Mouse (Mus musculus): ENCODE results near the gene Mrpl33. TPM values are rescaled to one million over a fixed set of nuclear protein-coding genes. Genes with fewer than 3 reads are reported as not detected.
"Not testable (repeated sequence)": the region's sequence is repeated elsewhere in the genome, so short reads cannot be mapped to it uniquely, and the experiment has no call there.

Gene Mrpl33
- polyA plus RNA-seq, 1 experiment from 2014 or later = 254 TPM

GRCm38 (mm10) chr5:31628555-31628954 lies 31.8 kb downstream of the Mrpl33 start:
- no peak overlapping the region for H3K4me3 ChIP-seq
- H3K9me3 ChIP-seq (replicated peaks) = no peaks in the 10 kb centered on the region
- WGBS = 94% methylated on average over 8 of the region's 8 CpGs
- H3K27ac ChIP-seq = peak overlapping the region; percentile 71
- no peak for DNase-seq (ENCODE audit: low spot score)
- no peaks in the 10 kb centered on the region for H3K27me3 ChIP-seq (ENCODE audit: low read depth, poor library complexity, severe bottlenecking)
- H3K4me1 ChIP-seq = peaks cover 23% of the 10 kb centered on the region
- H3K36me3 ChIP-seq = peaks cover 32% of the 10 kb centered on the region

GRCm38 (mm10) chr5:31630064-31630463 lies 33.3 kb downstream of the Mrpl33 start:
- WGBS = 67% methylated on average over 5 of the region's 5 CpGs
- peaks cover 23% of the 10 kb centered on the region for H3K4me1 ChIP-seq
- H3K27ac ChIP-seq = no peak overlapping the region
- no peaks in the 10 kb centered on the region for H3K9me3 ChIP-seq (replicated peaks)
- H3K27me3 ChIP-seq (ENCODE audit: low read depth, poor library complexity, severe bottlenecking) = no peaks in the 10 kb centered on the region
- peak; percentile 33 for DNase-seq (ENCODE audit: low spot score)
- peaks cover 24% of the 10 kb centered on the region for H3K36me3 ChIP-seq
- no peak overlapping the region for H3K4me3 ChIP-seq

GRCm38 (mm10) chr5:31631169-31631568 lies 34.4 kb downstream of the Mrpl33 start:
- H3K27ac ChIP-seq; H3K27me3 ChIP-seq (ENCODE audit: low read depth, poor library complexity, severe bottlenecking); H3K4me3 ChIP-seq; DNase-seq (ENCODE audit: low spot score); H3K9me3 ChIP-seq (replicated peaks): not testable (repeated sequence)
- H3K4me1 ChIP-seq = peaks cover 23% of the 10 kb centered on the region
- H3K36me3 ChIP-seq = peaks cover 19% of the 10 kb centered on the region
- 97% methylated on average over 4 of the region's 4 CpGs for WGBS

GRCm38 (mm10) chr5:31634161-31634560 lies 37.4 kb downstream of the Mrpl33 start:
- WGBS = 62% methylated on average over 4 of the region's 4 CpGs
- H3K36me3 ChIP-seq = peaks cover 11% of the 10 kb centered on the region
- H3K27ac ChIP-seq = no peak overlapping the region
- no peak overlapping the region for H3K4me3 ChIP-seq
- H3K9me3 ChIP-seq (replicated peaks) = no peaks in the 10 kb centered on the region
- peaks cover 7% of the 10 kb centered on the region; the same call in 1 of the 2 replicates for H3K4me1 ChIP-seq
- H3K27me3 ChIP-seq (ENCODE audit: low read depth, poor library complexity, severe bottlenecking) = no peaks in the 10 kb centered on the region
- no peak for DNase-seq (ENCODE audit: low spot score)

DNA sequence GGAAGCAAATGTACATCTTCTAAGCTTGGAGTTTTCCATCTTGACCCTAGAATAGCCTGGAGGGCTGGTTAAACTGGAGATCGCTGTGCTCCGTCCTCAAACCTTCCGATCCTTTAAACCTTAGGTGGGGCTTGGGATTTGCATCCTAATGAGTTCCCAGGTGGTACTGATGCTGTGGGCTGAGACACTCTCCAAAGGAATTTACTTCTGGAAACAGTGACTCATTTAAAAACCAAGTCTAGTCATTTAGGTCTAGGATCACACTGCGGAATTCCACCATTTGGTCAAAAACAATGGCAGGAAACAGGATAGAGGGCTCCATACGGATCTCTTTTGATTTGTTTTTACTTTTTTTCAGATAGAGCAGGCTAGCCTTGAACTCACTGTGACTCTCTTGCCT lies 37.9 kb downstream of the Mrpl33 start:
- no peaks in the 10 kb centered on the region for H3K9me3 ChIP-seq (replicated peaks)

GRCm38 (mm10) chr5:31636636-31637253 lies 40.0 kb downstream of the Mrpl33 start:
- WGBS = 84% methylated on average over 9 of the region's 9 CpGs
- H3K27ac ChIP-seq = no peak overlapping the region
- H3K9me3 ChIP-seq (replicated peaks) = no peaks in the 10 kb centered on the region
- H3K27me3 ChIP-seq (ENCODE audit: low read depth, poor library complexity, severe bottlenecking) = no peaks in the 10 kb centered on the region
- DNase-seq (ENCODE audit: low spot score) = no peak
- no peak overlapping the region for H3K4me3 ChIP-seq
- peaks cover 3% of the 10 kb centered on the region; the same call in 1 of the 2 replicates for H3K4me1 ChIP-seq
- H3K36me3 ChIP-seq = peaks cover 12% of the 10 kb centered on the region

More for the DNA sequence above, 37.9 kb downstream of the Mrpl33 start:
- Histone ChIP-seq H3K27me3 (ENCODE audit: low read depth, poor library complexity, severe bottlenecking) (no peaks in the 10 kb centered on the region), H3K27ac (no peak overlapping the region), H3K36me3 (peaks cover 11% of the 10 kb centered on the region), H3K4me1 (peaks cover 3% of the 10 kb centered on the region; the same call in 1 of the 2 replicates), H3K4me3 (no peak overlapping the region)
- 69% methylated on average over 5 of the region's 5 CpGs for WGBS
- DNase-seq (ENCODE audit: low spot score) = no peak

- 95% methylated on average over 2 of the region's 2 CpGs for WGBS
- peaks cover 14% of the 10 kb centered on the region for H3K36me3 ChIP-seq
Measured at GRCm38 (mm10) chr5:31640542-31640941, 43.8 kb downstream of the Mrpl33 start.

GRCm38 (mm10) chr5:31642300-31642699 lies 45.6 kb downstream of the Mrpl33 start:
- H3K27ac ChIP-seq = no peak overlapping the region
- H3K4me1 ChIP-seq = no peaks in the 10 kb centered on the region
- H3K27me3 ChIP-seq (ENCODE audit: low read depth, poor library complexity, severe bottlenecking) = no peaks in the 10 kb centered on the region
- DNase-seq (ENCODE audit: low spot score) = no peak
- 85% methylated on average over 3 of the region's 3 CpGs for WGBS
- H3K9me3 ChIP-seq (replicated peaks) = no peaks in the 10 kb centered on the region
- H3K4me3 ChIP-seq = no peak overlapping the region
- peaks cover 14% of the 10 kb centered on the region for H3K36me3 ChIP-seq

More at GRCm38 (mm10) chr5:31640542-31640941, 43.8 kb downstream of the Mrpl33 start:
- Histone ChIP-seq H3K4me1 (peaks cover 3% of the 10 kb centered on the region; the same call in 1 of the 2 replicates), H3K4me3 (no peak overlapping the region), H3K27ac (no peak overlapping the region), H3K9me3 (replicated peaks) (no peaks in the 10 kb centered on the region), H3K27me3 (ENCODE audit: low read depth, poor library complexity, severe bottlenecking) (no peaks in the 10 kb centered on the region)
- DNase-seq (ENCODE audit: low spot score) = no peak

- no peaks in the 10 kb centered on the region for H3K27me3 ChIP-seq (ENCODE audit: low read depth, poor library complexity, severe bottlenecking)
- peaks cover 14% of the 10 kb centered on the region for H3K36me3 ChIP-seq
- H3K9me3 ChIP-seq (replicated peaks) = no peaks in the 10 kb centered on the region
- WGBS = 82% methylated on average over 4 of the region's 4 CpGs
- no peak overlapping the region for H3K27ac ChIP-seq
- no peaks in the 10 kb centered on the region for H3K4me1 ChIP-seq
- no peak overlapping the region for H3K4me3 ChIP-seq
- no peak for DNase-seq (ENCODE audit: low spot score)
Measured at GRCm38 (mm10) chr5:31644272-31644671, 47.5 kb downstream of the Mrpl33 start.

- Histone ChIP-seq H3K27ac (no peak overlapping the region), H3K4me1 (no peaks in the 10 kb centered on the region), H3K9me3 (replicated peaks) (no peaks in the 10 kb centered on the region), H3K27me3 (ENCODE audit: low read depth, poor library complexity, severe bottlenecking) (no peaks in the 10 kb centered on the region), H3K4me3 (no peak overlapping the region), H3K36me3 (peaks cover 14% of the 10 kb centered on the region)
- WGBS = 92% methylated on average over 6 of the region's 6 CpGs
- DNase-seq (ENCODE audit: low spot score) = no peak
Measured at GRCm38 (mm10) chr5:31644847-31645246, 48.1 kb downstream of the Mrpl33 start.

- 93% methylated on average over 6 of the region's 6 CpGs for WGBS
Measured at GRCm38 (mm10) chr5:31645798-31646197, 49.1 kb downstream of the Mrpl33 start.

GRCm38 (mm10) chr5:31646574-31646973 lies 49.8 kb downstream of the Mrpl33 start:
- Histone ChIP-seq H3K36me3 (peaks cover 7% of the 10 kb centered on the region), H3K4me3 (no peak overlapping the region), H3K9me3 (replicated peaks) (no peaks in the 10 kb centered on the region), H3K27me3 (ENCODE audit: low read depth, poor library complexity, severe bottlenecking) (no peaks in the 10 kb centered on the region), H3K4me1 (no peaks in the 10 kb centered on the region), H3K27ac (no peak overlapping the region)
- DNase-seq (ENCODE audit: low spot score) = no peak
- WGBS = 92% methylated on average over 6 of the region's 6 CpGs

More at GRCm38 (mm10) chr5:31645798-31646197, 49.1 kb downstream of the Mrpl33 start:
- DNase-seq (ENCODE audit: low spot score) = no peak
- no peaks in the 10 kb centered on the region for H3K4me1 ChIP-seq
- peaks cover 12% of the 10 kb centered on the region for H3K36me3 ChIP-seq
- H3K27me3 ChIP-seq (ENCODE audit: low read depth, poor library complexity, severe bottlenecking) = no peaks in the 10 kb centered on the region
- no peak overlapping the region for H3K4me3 ChIP-seq
- no peak overlapping the region for H3K27ac ChIP-seq
- H3K9me3 ChIP-seq (replicated peaks) = no peaks in the 10 kb centered on the region

GRCm38 (mm10) chr5:31647327-31647726 lies 50.6 kb downstream of the Mrpl33 start:
- H3K4me3 ChIP-seq = no peak overlapping the region
- H3K4me1 ChIP-seq = no peaks in the 10 kb centered on the region
- H3K9me3 ChIP-seq (replicated peaks) = no peaks in the 10 kb centered on the region
- WGBS = 98% methylated on average over 2 of the region's 2 CpGs
- DNase-seq (ENCODE audit: low spot score) = no peak
- H3K36me3 ChIP-seq = 0 out of 2 replicates have a peak, but pooled peaks cover 3% of the 10 kb centered on the region
- no peaks in the 10 kb centered on the region for H3K27me3 ChIP-seq (ENCODE audit: low read depth, poor library complexity, severe bottlenecking)
- no peak overlapping the region for H3K27ac ChIP-seq

Measured in limb, embryonic 10.5 days (tissue).